Mouse (Mus musculus) layer of hippocampus, adult 9-10 months (tissue): Measurements from ENCODE around the gene Asap2.

Source experiments
- DNase-seq: peaks from one replicate; pipeline ENCODE4 v3.0.0; 2022; ENCODE audit warnings: low spot score

Asap2 gene

GRCm38 (mm10) chr12:21212876-21213275 lies 222.6 kb downstream of the Asap2 start:
- no peak for DNase-seq

GRCm38 (mm10) chr12:21214551-21215165 lies 224.4 kb downstream of the Asap2 start:
- DNase-seq = no peak

GRCm38 (mm10) chr12:21217776-21218444 lies 227.7 kb downstream of the Asap2 start:
- DNase-seq = no peak

GRCm38 (mm10) chr12:21220596-21220995 lies 230.3 kb downstream of the Asap2 start:
- no peak for DNase-seq

- no peak for DNase-seq
These were observed 233.7 kb downstream of the Asap2 start for GRCm38 (mm10) chr12:21223923-21224322.

- no peak for DNase-seq
These were observed 235.1 kb downstream of the Asap2 start for GRCm38 (mm10) chr12:21225358-21225757.

GRCm38 (mm10) chr12:21226316-21226715 lies 236.1 kb downstream of the Asap2 start:
- no peak for DNase-seq

- DNase-seq = no peak
These were observed 237.1 kb downstream of the Asap2 start for GRCm38 (mm10) chr12:21227076-21227980.

GRCm38 (mm10) chr12:21228650-21229049 lies 238.4 kb downstream of the Asap2 start:
- no peak for DNase-seq

GRCm38 (mm10) chr12:21229076-21229918 lies 239.0 kb downstream of the Asap2 start:
- DNase-seq = no peak

- no peak for DNase-seq
These were observed 243.5 kb downstream of the Asap2 start for GRCm38 (mm10) chr12:21233727-21234126.

GRCm38 (mm10) chr12:21234560-21234959 lies 244.3 kb downstream of the Asap2 start:
- DNase-seq = no peak

GRCm38 (mm10) chr12:21241965-21242364 lies 251.7 kb downstream of the Asap2 start:
- no peak for DNase-seq

GRCm38 (mm10) chr12:21244375-21244960 lies 254.2 kb downstream of the Asap2 start:
- DNase-seq = no peak

- DNase-seq = no peak
These were observed 257.6 kb downstream of the Asap2 start for GRCm38 (mm10) chr12:21247711-21248392.

- no peak for DNase-seq
These were observed 270.4 kb downstream of the Asap2 start for GRCm38 (mm10) chr12:21260494-21261256.

GRCm38 (mm10) chr12:21261521-21261920 lies 271.3 kb downstream of the Asap2 start:
- no peak for DNase-seq

GRCm38 (mm10) chr12:21263256-21263655 lies 273.0 kb downstream of the Asap2 start:
- DNase-seq = no peak

- no peak for DNase-seq
These were observed 274.0 kb downstream of the Asap2 start for GRCm38 (mm10) chr12:21264241-21264640.

GRCm38 (mm10) chr12:21264970-21265369 lies 274.7 kb downstream of the Asap2 start:
- DNase-seq = no peak
